Mouse (Mus musculus): ENCODE results near the gene Rergl.

DNA sequence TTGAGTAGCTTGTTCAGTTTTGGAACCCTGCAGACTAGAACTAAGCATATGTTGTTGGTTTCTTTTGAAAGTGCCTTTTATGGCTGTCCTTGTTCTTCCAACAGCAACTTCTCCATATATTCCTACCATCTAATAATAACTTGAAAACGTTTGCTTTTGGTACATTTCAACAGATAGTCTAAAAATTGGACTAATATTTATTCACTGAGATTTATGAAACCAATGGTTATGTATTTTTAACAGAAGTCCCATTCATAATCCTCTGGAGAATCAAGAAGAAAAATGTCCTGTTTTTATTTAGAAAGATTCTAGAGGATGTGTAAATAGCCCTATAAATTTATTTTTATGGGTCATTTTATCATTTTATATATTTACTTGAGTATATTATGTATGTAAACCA lies at the start of gene Rergl:
- TF ChIP-seq CTCF (IDR thresholded peaks at IDR 0.05; ENCODE audit: borderline replicate concordance, control insufficient read depth, extremely low read depth, insufficient read depth, low read length, poor library complexity) = no peak
- TF ChIP-seq POLR2A (IDR thresholded peaks at IDR 0.05; ENCODE audit: control insufficient read depth, extremely low read depth, insufficient read depth, low read length, poor library complexity) = no peak

Measured in thymus, adult 2 months (tissue).